Mouse (Mus musculus): ENCODE measurements at regions not wholly inside any gene's neighbourhood (a gene's known extent, or its start where the extent isn't known, plus 50 kb on each side); places are given as distances from the start of the nearest gene placed in this dataset.

GRCm38 (mm10) chr14:76631181-76631580 lies 74.5 kb upstream of the Serp2 start:
- no peak for TF ChIP-seq CTCF (IDR thresholded peaks at IDR 0.05)
- TF ChIP-seq EP300 (IDR thresholded peaks at IDR 0.05), result no peak
